Mouse (Mus musculus): ENCODE data around the gene Ccdc88c. TPM values are rescaled to one million over a fixed set of nuclear protein-coding genes. Genes with fewer than 3 reads are reported as not detected.
A peak's percentile ranks its signal among the peaks of the same experiment; 100 is the strongest.

The Ccdc88c gene
- polyA plus RNA-seq, 1 experiment from 2014 or later: 16.5 TPM

GRCm38 (mm10) chr12:100907598-100908297, 121.1 kb downstream of the Ccdc88c start, which contains the start of gene Gpr68:
Gene Gpr68 (minus strand): TSS chr12:100908198.
- no peaks in the 10 kb centered on the region for H3K9me3 ChIP-seq
- peak within 1 kb of the TSS; percentile 68 for H3K9ac ChIP-seq (replicated peaks)
- peak within 1 kb of the TSS; percentile 82 for H3K4me2 ChIP-seq (replicated peaks)
- peak within 1 kb of the TSS; percentile 50 for H3K4me3 ChIP-seq (replicated peaks)
- H3K27me3 ChIP-seq: peaks cover 15% of the 10 kb centered on the region
- H3K4me1 ChIP-seq (replicated peaks): peaks cover 18% of the 10 kb centered on the region
- peaks cover 14% of the 10 kb centered on the region for H3K36me3 ChIP-seq
- 4% methylated on average over 39 of the region's 39 CpGs for WGBS
- H3K27ac ChIP-seq: no peak within 1 kb of the TSS
- peak; percentile 85 for ATAC-seq

GRCm38 (mm10) chr12:100906861-100907260, 122.0 kb downstream of the Ccdc88c start:
- 0 out of 2 replicates have a peak, but pooled peaks cover 5% of the 10 kb centered on the region for H3K36me3 ChIP-seq
- H3K4me1 ChIP-seq (replicated peaks): peaks cover 14% of the 10 kb centered on the region
- peaks cover 15% of the 10 kb centered on the region for H3K27me3 ChIP-seq
- no peaks in the 10 kb centered on the region for H3K9me3 ChIP-seq
- WGBS: 85% methylated on average over 5 of the region's 5 CpGs
- H3K27ac ChIP-seq: no peak overlapping the region
- no peak overlapping the region for H3K4me2 ChIP-seq (replicated peaks)
- H3K4me3 ChIP-seq (replicated peaks): no peak overlapping the region
- ATAC-seq: no peak
- no peak overlapping the region for H3K9ac ChIP-seq (replicated peaks)

GRCm38 (mm10) chr12:100903761-100904160, 125.1 kb downstream of the Ccdc88c start:
- WGBS: 92% methylated on average over 9 of the region's 9 CpGs
- H3K4me1 ChIP-seq (replicated peaks): peaks cover 23% of the 10 kb centered on the region
- ATAC-seq: no peak
- H3K9me3 ChIP-seq: no peaks in the 10 kb centered on the region
- no peak overlapping the region for H3K9ac ChIP-seq (replicated peaks)
- H3K27me3 ChIP-seq: peaks cover 36% of the 10 kb centered on the region
- no peak overlapping the region for H3K4me2 ChIP-seq (replicated peaks)
- no peak overlapping the region for H3K4me3 ChIP-seq (replicated peaks)
- H3K36me3 ChIP-seq: no peaks in the 10 kb centered on the region
- H3K27ac ChIP-seq: no peak overlapping the region

- Histone ChIP-seq H3K9me3 (no peaks in the 10 kb centered on the region), H3K4me3 (replicated peaks) (no peak overlapping the region), H3K27me3 (peaks cover 44% of the 10 kb centered on the region), H3K36me3 (no peaks in the 10 kb centered on the region), H3K4me1 (replicated peaks) (peaks cover 21% of the 10 kb centered on the region), H3K27ac (no peak overlapping the region), H3K4me2 (replicated peaks) (no peak overlapping the region), H3K9ac (replicated peaks) (no peak overlapping the region)
- WGBS: 76% methylated on average over 6 of the region's 6 CpGs
- no peak for ATAC-seq
Observed at GRCm38 (mm10) chr12:100901386-100901785, 127.5 kb downstream of the Ccdc88c start.

- 78% methylated on average over 6 of the region's 6 CpGs for WGBS
- peaks cover 44% of the 10 kb centered on the region for H3K27me3 ChIP-seq
- no peaks in the 10 kb centered on the region for H3K36me3 ChIP-seq
Observed at GRCm38 (mm10) chr12:100900901-100901300, 128.0 kb downstream of the Ccdc88c start.

GRCm38 (mm10) chr12:100899111-100899640, 129.7 kb downstream of the Ccdc88c start:
- WGBS: under 1% methylated on average over 30 of the region's 30 CpGs
- peaks cover 27% of the 10 kb centered on the region for H3K4me1 ChIP-seq (replicated peaks)
- no peak overlapping the region for H3K27ac ChIP-seq

More at GRCm38 (mm10) chr12:100900901-100901300, 128.0 kb downstream of the Ccdc88c start:
- peaks cover 21% of the 10 kb centered on the region for H3K4me1 ChIP-seq (replicated peaks)
- H3K4me3 ChIP-seq (replicated peaks): no peak overlapping the region
- ATAC-seq: no peak
- H3K27ac ChIP-seq: no peak overlapping the region
- H3K9ac ChIP-seq (replicated peaks): no peak overlapping the region
- no peaks in the 10 kb centered on the region for H3K9me3 ChIP-seq
- H3K4me2 ChIP-seq (replicated peaks): no peak overlapping the region

GRCm38 (mm10) chr12:100897736-100898650, 130.9 kb downstream of the Ccdc88c start:
- ATAC-seq: no peak
- peak overlapping the region; percentile 47 for H3K4me3 ChIP-seq (replicated peaks)
- H3K9me3 ChIP-seq: no peaks in the 10 kb centered on the region
- no peaks in the 10 kb centered on the region for H3K36me3 ChIP-seq
- 15% methylated on average over 12 of the region's 12 CpGs for WGBS
- peaks cover 27% of the 10 kb centered on the region for H3K4me1 ChIP-seq (replicated peaks)
- H3K4me2 ChIP-seq (replicated peaks): peak overlapping the region; percentile 77
- H3K9ac ChIP-seq (replicated peaks): no peak overlapping the region
- peaks cover 44% of the 10 kb centered on the region for H3K27me3 ChIP-seq
- H3K27ac ChIP-seq: no peak overlapping the region

More at GRCm38 (mm10) chr12:100899111-100899640, 129.7 kb downstream of the Ccdc88c start:
- peak overlapping the region; percentile 65 for H3K9ac ChIP-seq (replicated peaks)
- H3K27me3 ChIP-seq: peaks cover 44% of the 10 kb centered on the region
- no peaks in the 10 kb centered on the region for H3K9me3 ChIP-seq
- peak overlapping the region; percentile 77 for H3K4me2 ChIP-seq (replicated peaks)
- peak; percentile 57 for ATAC-seq
- peak overlapping the region; percentile 47 for H3K4me3 ChIP-seq (replicated peaks)
- no peaks in the 10 kb centered on the region for H3K36me3 ChIP-seq

- Histone ChIP-seq H3K27me3 (peaks cover 44% of the 10 kb centered on the region), H3K36me3 (no peaks in the 10 kb centered on the region), H3K4me1 (replicated peaks) (peaks cover 27% of the 10 kb centered on the region), H3K27ac (no peak overlapping the region), H3K9ac (replicated peaks) (no peak overlapping the region), H3K4me2 (replicated peaks) (no peak overlapping the region), H3K9me3 (no peaks in the 10 kb centered on the region), H3K4me3 (replicated peaks) (no peak overlapping the region)
- 62% methylated on average over 3 of the region's 3 CpGs for WGBS
- no peak for ATAC-seq
Observed at GRCm38 (mm10) chr12:100896661-100897060, 132.2 kb downstream of the Ccdc88c start.

GRCm38 (mm10) chr12:100895504-100895903, 133.4 kb downstream of the Ccdc88c start:
- Histone ChIP-seq H3K36me3 (no peaks in the 10 kb centered on the region), H3K4me3 (replicated peaks) (no peak overlapping the region), H3K4me2 (replicated peaks) (no peak overlapping the region), H3K9me3 (peaks cover 3% of the 10 kb centered on the region; the same call in 1 of the 2 replicates), H3K27ac (0 out of 2 replicates have a peak overlapping the region, but pooled peaks have one; percentile 44), H3K27me3 (peaks cover 40% of the 10 kb centered on the region), H3K9ac (replicated peaks) (no peak overlapping the region), H3K4me1 (replicated peaks) (peaks cover 27% of the 10 kb centered on the region)
- ATAC-seq: peak; percentile 76
- WGBS: 2% methylated on average over 2 of the region's 2 CpGs

GRCm38 (mm10) chr12:100890548-100890947, 138.3 kb downstream of the Ccdc88c start:
- no peak for ATAC-seq

GRCm38 (mm10) chr12:100887801-100888258, 141.0 kb downstream of the Ccdc88c start:
- no peak overlapping the region; the same call in 1 of the 2 replicates for H3K4me2 ChIP-seq (replicated peaks)

More at GRCm38 (mm10) chr12:100890548-100890947, 138.3 kb downstream of the Ccdc88c start:
- peaks cover 6% of the 10 kb centered on the region; the same call in 1 of the 2 replicates for H3K9me3 ChIP-seq
- 85% methylated on average over 3 of the region's 3 CpGs for WGBS
- H3K4me1 ChIP-seq (replicated peaks): peaks cover 3% of the 10 kb centered on the region; the same call in 1 of the 2 replicates
- H3K4me2 ChIP-seq (replicated peaks): no peak overlapping the region
- H3K27me3 ChIP-seq: no peaks in the 10 kb centered on the region
- H3K4me3 ChIP-seq (replicated peaks): no peak overlapping the region
- H3K9ac ChIP-seq (replicated peaks): no peak overlapping the region
- no peaks in the 10 kb centered on the region for H3K36me3 ChIP-seq
- no peak overlapping the region for H3K27ac ChIP-seq

More at GRCm38 (mm10) chr12:100887801-100888258, 141.0 kb downstream of the Ccdc88c start:
- Histone ChIP-seq H3K36me3 (no peaks in the 10 kb centered on the region), H3K9ac (replicated peaks) (no peak overlapping the region), H3K27ac (no peak overlapping the region), H3K4me3 (replicated peaks) (no peak overlapping the region), H3K9me3 (peaks cover 6% of the 10 kb centered on the region; the same call in 1 of the 2 replicates), H3K4me1 (replicated peaks) (no peaks in the 10 kb centered on the region), H3K27me3 (no peaks in the 10 kb centered on the region)
- ATAC-seq: 0 out of 2 replicates have a peak, but pooled peaks have one; percentile 14
- 39% methylated on average over 12 of the region's 12 CpGs for WGBS

Measured in midbrain, embryonic 13.5 days (tissue).